Mouse (Mus musculus) neural tube, embryonic 14.5 days (tissue): ENCODE results near the gene Ckm. TPM values are rescaled to one million over a fixed set of nuclear protein-coding genes. Genes with fewer than 3 reads are reported as not detected.
A peak's percentile ranks its signal among the peaks of the same experiment; 100 is the strongest.

Experiments used
- ATAC-seq: fragments of 200-750 bp; cut with Nextera tagmentation; 2 replicates; pipeline ENCODE4 v1.8.0; 2017; ENCODE audit warnings: low read depth, mild to moderate bottlenecking, moderate TSS enrichment, moderate library complexity
- H3K27ac ChIP-seq: fragments of 300-500 bp; sonication (generic); 2 replicates; pipeline ENCODE4 v1.5.1; 2014; ENCODE audit warnings: low read depth, mild to moderate bottlenecking, control low read depth, low read length, moderate library complexity, mixed read lengths
- H3K27me3 ChIP-seq: fragments of 300-500 bp; sonication (generic); 2 replicates; pipeline ENCODE4 v1.6.1; 2014; ENCODE audit warnings: low read length; ENCODE audit not compliant: control insufficient read depth, insufficient read depth
- H3K36me3 ChIP-seq: fragments of 300-500 bp; sonication (generic); 2 replicates; pipeline ENCODE4 v1.6.1; 2014; ENCODE audit warnings: low read length, mixed read lengths; ENCODE audit not compliant: control insufficient read depth, insufficient read depth
- H3K4me1 ChIP-seq: fragments of 300-500 bp; sonication (generic); 2 replicates; pipeline ENCODE4 v1.6.1; 2014; ENCODE audit warnings: low read length; ENCODE audit not compliant: control insufficient read depth, insufficient read depth
- H3K4me2 ChIP-seq: fragments of 300-500 bp; sonication (generic); 2 replicates; pipeline ENCODE4 v1.6.1; 2014; ENCODE audit warnings: mild to moderate bottlenecking, low read depth, low read length, control low read depth
- H3K4me3 ChIP-seq: fragments of 300-500 bp; sonication (generic); 2 replicates; pipeline ENCODE4 v1.5.1; 2014; ENCODE audit warnings: low read depth, low read length, control low read depth, mixed read lengths
- H3K9ac ChIP-seq: fragments of 300-500 bp; sonication (generic); replicated peaks from 2 replicates; pipeline ENCODE4 v1.6.1; 2014; ENCODE audit warnings: low read depth, mild to moderate bottlenecking, control low read depth, low read length, mixed read lengths
- H3K9me3 ChIP-seq: fragments of 300-500 bp; sonication (generic); 2 replicates; pipeline ENCODE4 v1.6.1; 2016; ENCODE audit warnings: low read length; ENCODE audit not compliant: control insufficient read depth
- WGBS: fragments of 180-500 bp; shearing (Covaris S2); extraction: QIAGEN DNeasy Blood & Tissue Kit; methylation state at CpG from one replicate; pipeline ENCODE4 v1.1.7; 2014; 5-methylcytosine and 5-hydroxymethylcytosine counted together
- polyA plus RNA-seq: library from polyadenylated mRNA; unstranded; fragments of >200 nt; fragmentation: Nextera tagmentation; extraction: Ambion mirVana; gene quantifications from 2 replicates; pipeline ENCODE4 v1.2.1, GENCODE M21; 2014

Ckm gene
- polyA plus RNA-seq, 1 experiment from 2014 or later: 2.0 TPM

DNA sequence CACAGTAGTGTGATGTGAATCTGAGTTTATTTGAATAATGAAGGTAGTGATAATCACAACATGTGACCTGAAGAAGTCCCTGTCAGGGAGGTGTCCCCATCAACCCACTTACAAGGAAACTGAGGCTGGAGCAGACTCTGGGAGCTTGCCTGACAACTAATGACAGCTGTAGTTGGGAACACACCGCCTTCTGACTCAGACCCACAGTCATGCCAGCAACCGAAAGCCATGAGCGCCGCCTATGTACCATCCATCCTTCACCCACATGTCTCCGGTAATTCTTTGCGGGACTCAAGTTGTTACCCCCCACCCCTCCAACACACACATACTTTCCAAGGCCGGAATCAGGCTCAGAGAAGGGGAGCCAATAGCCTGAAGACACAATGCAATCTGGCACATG lies 52.1 kb downstream of the Ckm start:
- Histone ChIP-seq H3K9ac (no peak overlapping the region), H3K36me3 (peaks cover 3% of the 10 kb centered on the region; the same call in 1 of the 2 replicates), H3K9me3 (no peaks in the 10 kb centered on the region), H3K4me1 (peaks cover 18% of the 10 kb centered on the region), H3K4me3 (no peak overlapping the region), H3K4me2 (peak overlapping the region; percentile 99; the same call in 1 of the 2 replicates), H3K27ac (no peak overlapping the region), H3K27me3 (no peaks in the 10 kb centered on the region)
- WGBS: 94% methylated on average over 7 of the region's 7 CpGs
- no peak for ATAC-seq

DNA sequence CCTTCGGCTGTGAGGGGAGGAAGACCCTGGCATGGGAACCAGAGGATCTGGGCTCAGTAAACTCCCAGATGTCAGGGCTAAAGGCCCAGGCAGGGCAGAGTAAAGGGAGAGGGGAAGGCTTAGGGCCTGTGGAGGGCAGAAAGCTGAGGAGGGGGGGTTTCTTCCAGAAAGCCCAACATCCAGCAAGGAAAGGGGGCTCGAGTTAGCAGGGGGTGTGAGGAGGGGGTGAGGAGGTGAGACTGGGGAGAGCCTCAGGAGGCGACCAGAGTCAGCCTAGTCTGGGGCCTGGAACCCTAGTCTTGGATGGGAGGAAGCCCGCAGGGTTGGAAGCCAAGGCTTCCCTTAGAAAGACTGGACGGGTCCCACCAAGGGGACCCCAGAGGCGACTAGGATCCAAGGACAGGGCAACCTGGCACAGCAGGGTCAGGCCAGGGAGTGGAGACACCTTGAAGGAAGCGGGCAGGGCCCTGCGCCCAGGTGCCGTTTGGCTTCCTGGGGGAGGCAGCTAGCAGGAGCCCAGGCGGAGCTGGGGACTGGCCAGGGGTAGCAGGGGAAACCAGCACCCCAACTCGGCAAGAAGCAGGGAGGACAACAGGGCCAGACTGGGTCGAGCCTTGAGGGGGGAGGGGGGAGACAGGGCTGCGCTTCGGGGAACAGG lies 53.0 kb downstream of the Ckm start:
- peak overlapping the region; percentile 99 for H3K4me2 ChIP-seq
- H3K9ac ChIP-seq: peak overlapping the region; percentile 83
- 16% methylated on average over 12 of the region's 14 CpGs for WGBS

DNA sequence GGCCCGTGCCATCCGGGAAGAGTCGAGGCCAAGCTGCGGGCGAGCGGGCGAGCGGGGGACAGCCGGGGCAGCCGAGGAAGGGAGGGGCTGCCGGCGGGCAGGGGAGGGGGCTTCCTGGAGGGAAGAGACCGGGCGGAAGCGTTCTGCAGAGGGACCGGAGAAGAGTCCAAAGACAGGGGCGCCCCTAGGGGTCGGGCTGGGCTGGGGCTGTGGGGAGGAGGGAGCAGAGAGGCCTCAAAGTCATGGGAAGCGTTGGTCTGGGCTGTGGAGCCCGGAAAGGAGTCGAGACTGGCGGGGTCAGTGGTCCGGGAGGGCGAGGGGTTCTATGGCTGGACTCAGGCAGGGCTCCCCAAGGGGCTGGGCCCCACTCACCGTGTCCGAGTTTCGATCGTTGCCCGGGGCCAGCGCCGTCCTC lies 53.5 kb downstream of the Ckm start:
- H3K9me3 ChIP-seq: no peaks in the 10 kb centered on the region
- H3K4me3 ChIP-seq: peak overlapping the region; percentile 81
- peak overlapping the region; percentile 69; the same call in 1 of the 2 replicates for H3K27ac ChIP-seq
- peak overlapping the region; percentile 83 for H3K9ac ChIP-seq
- H3K4me2 ChIP-seq: peak overlapping the region; percentile 99
- 0% methylated on average over 24 of the region's 31 CpGs for WGBS
- peaks cover 3% of the 10 kb centered on the region; the same call in 1 of the 2 replicates for H3K36me3 ChIP-seq
- ATAC-seq: peak; percentile 83
- H3K4me1 ChIP-seq: peaks cover 18% of the 10 kb centered on the region
- H3K27me3 ChIP-seq: no peaks in the 10 kb centered on the region

More for the DNA sequence above, 53.0 kb downstream of the Ckm start:
- Histone ChIP-seq H3K36me3 (peaks cover 3% of the 10 kb centered on the region; the same call in 1 of the 2 replicates), H3K27me3 (no peaks in the 10 kb centered on the region), H3K4me3 (peak overlapping the region; percentile 81), H3K27ac (no peak overlapping the region), H3K4me1 (peaks cover 18% of the 10 kb centered on the region), H3K9me3 (no peaks in the 10 kb centered on the region)
- no peak; the same call in 1 of the 2 replicates for ATAC-seq

DNA sequence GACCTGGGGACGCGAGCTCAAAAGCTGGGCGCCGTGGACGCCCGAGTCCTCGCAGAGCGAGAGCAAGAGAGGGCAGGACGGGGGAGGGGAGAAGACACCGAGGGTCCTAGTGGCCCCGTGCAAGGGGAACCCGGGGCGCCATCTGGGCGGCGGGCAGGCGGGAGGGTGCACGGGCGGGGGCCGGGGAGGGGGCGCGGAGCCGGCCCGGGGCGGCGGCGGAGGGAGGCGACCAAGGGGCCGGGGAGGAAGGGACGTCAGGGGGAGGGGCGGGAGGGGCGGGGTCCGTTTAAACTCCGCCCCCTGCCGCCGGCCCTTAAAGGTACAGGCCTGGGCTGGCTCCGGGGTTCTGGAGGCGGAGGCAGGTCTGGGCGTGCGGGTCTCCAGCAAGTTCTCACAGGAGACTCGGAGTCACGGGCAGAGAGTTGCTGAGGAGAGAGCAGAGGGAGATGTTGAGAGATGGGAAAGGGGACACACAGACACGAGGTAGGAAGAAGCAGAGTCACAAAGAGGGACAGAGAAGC lies 54.1 kb downstream of the Ckm start, which contains the start of gene Mark4:
Gene Mark4, minus strand, starts transcription at position 231 of the 521 bp plus-strand sequence.
- H3K9ac ChIP-seq: peak within 1 kb of the TSS; percentile 83
- H3K4me3 ChIP-seq: peak within 1 kb of the TSS; percentile 81
- H3K36me3 ChIP-seq: peaks cover 3% of the 10 kb centered on the region; the same call in 1 of the 2 replicates
- peak within 1 kb of the TSS; percentile 69 for H3K27ac ChIP-seq
- H3K9me3 ChIP-seq: no peaks in the 10 kb centered on the region
- H3K4me1 ChIP-seq: peaks cover 18% of the 10 kb centered on the region
- peak within 1 kb of the TSS; percentile 99 for H3K4me2 ChIP-seq
- H3K27me3 ChIP-seq: no peaks in the 10 kb centered on the region
- ATAC-seq: peak; percentile 88
- WGBS: 1% methylated on average over 18 of the region's 42 CpGs

DNA sequence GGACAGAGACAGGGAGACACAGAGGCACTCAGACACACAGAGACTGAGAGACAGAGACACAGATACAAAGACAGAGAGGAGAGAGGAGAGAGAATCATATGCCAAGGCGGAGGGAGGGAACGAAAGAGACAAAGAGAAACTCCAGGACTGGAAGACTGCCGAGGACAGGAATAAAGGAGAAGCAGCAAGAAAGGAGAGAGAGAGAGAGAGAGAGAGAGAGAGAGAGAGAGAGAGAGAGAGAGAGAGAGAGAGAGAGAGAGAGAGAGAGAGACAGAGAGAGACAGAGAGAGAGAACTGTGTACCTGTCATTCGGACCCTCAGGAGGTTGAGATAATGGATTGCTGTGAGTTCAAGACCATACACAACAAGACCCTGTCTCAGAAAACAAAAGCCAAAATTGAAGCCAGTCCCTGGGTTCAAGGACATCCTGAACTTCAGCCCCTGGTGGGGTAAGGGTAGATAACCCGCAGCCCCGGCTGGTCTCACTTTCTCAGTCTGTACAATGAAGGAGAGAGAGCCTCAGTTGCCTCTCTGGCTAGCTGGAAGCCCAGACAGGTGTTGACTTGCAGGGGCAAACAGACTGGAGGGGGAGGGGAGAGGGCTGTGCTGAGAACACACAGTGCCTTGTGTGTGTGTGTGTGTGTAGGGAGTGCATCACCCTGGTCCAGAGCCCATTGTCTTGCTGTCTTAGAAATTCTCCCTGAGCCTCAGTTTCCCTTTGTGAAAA lies 54.7 kb downstream of the Ckm start:
- peaks cover 3% of the 10 kb centered on the region; the same call in 1 of the 2 replicates for H3K36me3 ChIP-seq
- no peaks in the 10 kb centered on the region for H3K9me3 ChIP-seq
- peak overlapping the region; percentile 81 for H3K4me3 ChIP-seq
- 18% methylated on average over 6 of the region's 6 CpGs for WGBS
- peak overlapping the region; percentile 99 for H3K4me2 ChIP-seq
- peak overlapping the region; percentile 83 for H3K9ac ChIP-seq
- ATAC-seq: no peak
- peaks cover 18% of the 10 kb centered on the region for H3K4me1 ChIP-seq
- H3K27ac ChIP-seq: peak overlapping the region; percentile 69
- H3K27me3 ChIP-seq: no peaks in the 10 kb centered on the region

DNA sequence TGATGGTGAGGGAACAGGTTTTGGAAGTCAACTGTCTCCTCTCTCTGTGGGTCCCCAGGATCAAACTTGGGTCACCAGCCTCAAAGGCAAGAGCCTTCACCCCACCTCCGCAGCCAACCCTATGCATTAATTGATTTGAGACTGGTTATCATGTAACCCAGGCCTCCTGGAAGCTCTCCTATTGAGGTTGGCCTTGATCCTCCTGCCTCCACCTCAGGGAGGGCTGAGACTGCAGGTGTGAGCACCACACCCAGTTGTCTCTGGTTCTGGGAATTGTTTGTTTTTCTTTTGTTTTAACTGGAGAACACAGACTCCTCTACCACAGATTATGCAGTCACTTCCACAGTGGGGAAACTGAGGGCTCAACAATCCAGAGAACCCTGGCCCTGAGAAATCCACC lies 55.9 kb downstream of the Ckm start:
- WGBS: 93% methylated on average over 1 of the region's 1 CpGs
- Histone ChIP-seq H3K27me3 (no peaks in the 10 kb centered on the region), H3K4me3 (no peak overlapping the region), H3K36me3 (no peaks in the 10 kb centered on the region), H3K4me1 (peaks cover 18% of the 10 kb centered on the region), H3K9me3 (no peaks in the 10 kb centered on the region), H3K4me2 (no peak overlapping the region), H3K9ac (no peak overlapping the region), H3K27ac (no peak overlapping the region)
- ATAC-seq: no peak

DNA sequence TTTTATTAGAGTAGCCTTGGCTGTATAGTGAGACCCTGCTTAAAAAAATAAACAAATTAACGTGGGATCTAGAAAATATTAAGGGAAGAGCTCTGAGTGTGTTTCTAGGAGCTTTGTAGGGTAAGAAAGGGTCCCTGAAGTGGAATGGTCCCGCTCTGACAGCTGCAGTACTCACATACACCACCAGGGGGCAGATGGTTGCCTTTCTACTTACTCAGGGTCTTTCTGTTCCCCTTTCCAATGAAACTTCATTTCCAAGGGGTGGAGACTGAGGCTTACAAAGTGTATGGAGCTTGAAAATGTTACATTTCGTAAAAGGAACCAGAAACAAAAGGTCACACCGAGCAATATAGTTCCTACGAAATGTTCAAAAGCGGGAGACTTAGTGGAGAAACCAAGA lies 56.9 kb downstream of the Ckm start:
- no peak overlapping the region for H3K9ac ChIP-seq
- H3K36me3 ChIP-seq: no peaks in the 10 kb centered on the region
- H3K4me3 ChIP-seq: no peak overlapping the region
- no peak overlapping the region for H3K27ac ChIP-seq
- H3K27me3 ChIP-seq: no peaks in the 10 kb centered on the region
- peaks cover 16% of the 10 kb centered on the region for H3K4me1 ChIP-seq
- H3K4me2 ChIP-seq: no peak overlapping the region
- H3K9me3 ChIP-seq: no peaks in the 10 kb centered on the region
- WGBS: 13% methylated on average over 6 of the region's 6 CpGs
- no peak for ATAC-seq

DNA sequence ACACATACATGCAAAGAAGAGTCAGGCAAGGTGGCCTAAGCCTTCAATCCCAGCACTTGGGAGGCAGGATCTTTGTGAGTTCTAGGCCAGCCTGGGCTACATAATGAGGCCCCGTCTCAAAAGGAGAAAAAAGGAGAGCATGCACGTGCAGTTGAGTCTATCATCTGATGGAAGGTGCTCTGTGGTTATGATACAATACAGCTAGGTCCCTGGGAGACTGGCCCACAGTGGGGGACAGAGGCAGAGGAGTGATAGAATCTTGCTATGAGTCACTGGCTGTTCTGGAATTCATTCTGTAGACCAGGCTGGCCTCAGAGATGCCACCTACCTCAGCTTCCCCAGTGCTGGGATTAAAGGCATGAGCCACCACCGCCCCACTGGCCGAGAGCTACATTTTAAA lies 57.9 kb downstream of the Ckm start:
- Histone ChIP-seq H3K4me2 (no peak overlapping the region), H3K9me3 (no peaks in the 10 kb centered on the region), H3K9ac (no peak overlapping the region), H3K4me3 (no peak overlapping the region), H3K27ac (no peak overlapping the region), H3K27me3 (no peaks in the 10 kb centered on the region), H3K4me1 (peaks cover 7% of the 10 kb centered on the region), H3K36me3 (no peaks in the 10 kb centered on the region)
- WGBS: 56% methylated on average over 4 of the region's 4 CpGs
- no peak for ATAC-seq
